Mouse (Mus musculus): ENCODE measurements around the gene Mtif3. TPM values are rescaled to one million over a fixed set of nuclear protein-coding genes. Genes with fewer than 3 reads are reported as not detected.

The Mtif3 gene
- 24.4 TPM for polyA plus RNA-seq (2014; fragmentation: Illumina TruSeq; extraction: RNeasy Lipid Tissue Mini Kit (QIAGEN cat#74804))

GRCm38 (mm10) chr5:146963118-146963936 is at the start of gene Mtif3:
Gene Mtif3, minus strand, starts transcription at chr5:146963800.

GRCm38 (mm10) chr5:146948508-146949088 is 15.0 kb downstream of the Mtif3 start, which contains the start of gene Gtf3a:
Gene Gtf3a, plus strand, starts transcription at chr5:146948657.

Other genes with a start within 250 kb of the Mtif3 start
- gene Usp12, start 168.8 kb downstream of the Mtif3 start, polyA plus RNA-seq (2014; fragmentation: Illumina TruSeq; extraction: RNeasy Lipid Tissue Mini Kit (QIAGEN cat#74804)), result 46.6 TPM
- gene Rpl21, start 130.9 kb downstream of the Mtif3 start, polyA plus RNA-seq (2014; fragmentation: Illumina TruSeq; extraction: RNeasy Lipid Tissue Mini Kit (QIAGEN cat#74804)), result 478 TPM
- gene Rasl11a, start 118.7 kb downstream of the Mtif3 start, polyA plus RNA-seq (2014; fragmentation: Illumina TruSeq; extraction: RNeasy Lipid Tissue Mini Kit (QIAGEN cat#74804)), result 5.0 TPM
- 28.5 TPM for gene Gtf3a, start 15.1 kb downstream of the Mtif3 start, polyA plus RNA-seq (2014; fragmentation: Illumina TruSeq; extraction: RNeasy Lipid Tissue Mini Kit (QIAGEN cat#74804))
- gene Lnx2, start 112.8 kb upstream of the Mtif3 start, polyA plus RNA-seq (2014; fragmentation: Illumina TruSeq; extraction: RNeasy Lipid Tissue Mini Kit (QIAGEN cat#74804)), result 27.2 TPM
- 165 TPM for gene Polr1d, start 113.2 kb upstream of the Mtif3 start, polyA plus RNA-seq (2014; fragmentation: Illumina TruSeq; extraction: RNeasy Lipid Tissue Mini Kit (QIAGEN cat#74804))
- not detected for gene Gsx1, start 224.9 kb upstream of the Mtif3 start, polyA plus RNA-seq (2014; fragmentation: Illumina TruSeq; extraction: RNeasy Lipid Tissue Mini Kit (QIAGEN cat#74804))